ENCODE assay signal across 7 mouse cellular contexts in the genomic region with DNA sequence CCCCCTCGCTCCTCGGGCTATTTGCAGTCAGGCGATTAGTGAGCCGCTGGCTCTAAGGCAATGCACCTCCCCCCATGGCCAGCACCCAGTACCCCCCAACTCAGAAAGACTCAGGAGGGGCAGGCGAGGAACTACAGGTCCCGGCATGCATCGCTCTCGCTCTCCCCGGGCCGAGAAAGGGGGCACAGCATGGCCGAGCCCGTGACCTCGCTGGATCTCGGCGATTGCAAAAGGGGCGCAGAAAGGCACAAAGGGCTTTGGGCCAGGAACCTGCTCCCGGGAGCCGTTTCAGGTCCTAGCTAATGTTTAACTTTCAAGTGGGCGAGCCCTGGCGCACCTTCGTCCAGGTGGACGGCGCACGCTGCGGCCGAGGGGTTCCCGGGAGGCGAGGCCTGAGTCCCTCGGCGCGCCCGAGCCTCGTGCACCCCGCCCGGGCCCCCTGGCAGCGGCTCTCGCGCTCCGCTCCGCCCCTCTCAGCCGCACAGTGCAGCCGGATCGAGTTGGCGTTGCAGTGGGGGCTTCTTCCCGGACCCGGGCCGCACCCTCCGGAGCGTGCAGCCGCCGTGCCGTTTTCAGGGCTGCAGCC. TPM values are rescaled to one million over a fixed set of nuclear protein-coding genes. Genes with fewer than 3 reads are reported as not detected.
DNase-seq lines count a peak whose midpoint lies in the region; ATAC-seq and TF ChIP-seq lines count a peak whose summit lies in the region.

No protein-coding gene starts in this region.

- peak overlapping the region; percentile 97 for H3K4me3 ChIP-seq in hindbrain, postnatal 0 days (ENCODE audit: low read length)
- H3K4me3 ChIP-seq in limb, embryonic 15.5 days = peak overlapping the region; percentile 98
- peak overlapping the region; percentile 70 for H3K4me3 ChIP-seq in midbrain, embryonic 16.5 days (ENCODE audit: low read depth, low read length)
- peak overlapping the region; percentile 97 for H3K4me3 ChIP-seq in spleen, adult 2 months (ENCODE audit: extremely low read depth, insufficient read depth, insufficient read length)

- no peaks in the 10 kb centered on the region; the same call in none of the 2 replicates for H3K4me1 ChIP-seq in hindbrain, postnatal 0 days (ENCODE audit: insufficient read depth, low read length)
- peaks cover 24% of the 10 kb centered on the region for H3K4me1 ChIP-seq in limb, embryonic 15.5 days
- H3K4me1 ChIP-seq in midbrain, embryonic 16.5 days (ENCODE audit: control insufficient read depth, insufficient read depth, low read length) = peaks cover 17% of the 10 kb centered on the region
- 0 out of 2 replicates have a peak, but pooled peaks cover 3% of the 10 kb centered on the region for H3K4me1 ChIP-seq in spleen, adult 2 months (ENCODE audit: control insufficient read depth, insufficient read depth, insufficient read length)

- TF ChIP-seq POLR2A in spleen, adult 2 months (IDR thresholded peaks at IDR 0.05; ENCODE audit: low read depth, low read length) = no peak

- peak; percentile 83 for DNase-seq in cerebellum, adult 9-11 months
- peak; percentile 53 for DNase-seq in gastrocnemius, adult 18-20 months (ENCODE audit: low spot score)
- DNase-seq in hindbrain, postnatal 0 days (ENCODE audit: low spot score) = peak; percentile 81
- peak in 1 of 2 experiments; percentile 61 for DNase-seq in spleen, adult 2 months (ENCODE audit: low read depth in 1 of 2, low spot score in 2 of 2)

- H3K9me3 ChIP-seq in hindbrain, postnatal 0 days (ENCODE audit: low read length) = no peaks in the 10 kb centered on the region
- no peaks in the 10 kb centered on the region for H3K9me3 ChIP-seq in limb, embryonic 15.5 days
- no peaks in the 10 kb centered on the region for H3K9me3 ChIP-seq in midbrain, embryonic 16.5 days (replicated peaks; ENCODE audit: control insufficient read depth, low read length, poor library complexity, severe bottlenecking)

- no peak for TF ChIP-seq CTCF in hindbrain, postnatal 0 days (IDR thresholded peaks at IDR 0.05; ENCODE audit: low read depth)
- TF ChIP-seq CTCF in spleen, adult 2 months (IDR thresholded peaks at IDR 0.05; ENCODE audit: extremely low read depth, insufficient read depth, insufficient read length, insufficient replicate concordance) = no peak

- H3K27ac ChIP-seq in hindbrain, postnatal 0 days = peak overlapping the region; percentile 90
- H3K27ac ChIP-seq in limb, embryonic 15.5 days = peak overlapping the region; percentile 94
- H3K27ac ChIP-seq in midbrain, embryonic 16.5 days (ENCODE audit: low read length) = peak overlapping the region; percentile 89
- H3K27ac ChIP-seq in spleen, adult 2 months (ENCODE audit: insufficient read depth, low read length) = peak overlapping the region; percentile 81

- peaks cover 29% of the 10 kb centered on the region for H3K36me3 ChIP-seq in hindbrain, postnatal 0 days (ENCODE audit: insufficient read depth, low read length)
- H3K36me3 ChIP-seq in limb, embryonic 15.5 days = peaks cover 37% of the 10 kb centered on the region
- peaks cover 26% of the 10 kb centered on the region for H3K36me3 ChIP-seq in midbrain, embryonic 16.5 days (ENCODE audit: control insufficient read depth, insufficient read depth, low read length)
- H3K36me3 ChIP-seq in spleen, adult 2 months (ENCODE audit: control insufficient read depth, insufficient read depth, low read length) = peaks cover 18% of the 10 kb centered on the region

- peak; percentile 21 for ATAC-seq in activated CD4-positive, CD25-positive, alpha-beta regulatory T cell, adult 4 months
- ATAC-seq in hindbrain, postnatal 0 days = peak; percentile 75
- peak; percentile 71 for ATAC-seq in limb, embryonic 15.5 days (ENCODE audit: insufficient number of reproducible peaks, low FRiP score, low TSS enrichment, low read depth)
- peak; percentile 80 for ATAC-seq in midbrain, embryonic 16.5 days

- H3K27me3 ChIP-seq in hindbrain, postnatal 0 days (ENCODE audit: insufficient read depth, low read length) = no peaks in the 10 kb centered on the region
- no peaks in the 10 kb centered on the region for H3K27me3 ChIP-seq in limb, embryonic 15.5 days
- no peaks in the 10 kb centered on the region for H3K27me3 ChIP-seq in midbrain, embryonic 16.5 days (ENCODE audit: control insufficient read depth, insufficient read depth, low read depth, low read length)
- no peaks in the 10 kb centered on the region for H3K27me3 ChIP-seq in spleen, adult 2 months (ENCODE audit: control insufficient read depth, insufficient read depth, low read length)

- peak overlapping the region; percentile 93 for H3K9ac ChIP-seq in hindbrain, postnatal 0 days (replicated peaks; ENCODE audit: low read length)
- H3K9ac ChIP-seq in limb, embryonic 15.5 days = peak overlapping the region; percentile 90
- peak overlapping the region; percentile 87 for H3K9ac ChIP-seq in midbrain, embryonic 16.5 days (ENCODE audit: low read depth, low read length)

- under 1% methylated on average over 51 of the region's 52 CpGs for WGBS in hindbrain, postnatal 0 days
- WGBS in limb, embryonic 15.5 days = under 1% methylated on average over 50 of the region's 52 CpGs
- under 1% methylated on average over 52 of the region's 52 CpGs for WGBS in midbrain, embryonic 16.5 days
- 1% methylated on average over 52 of the region's 52 CpGs for WGBS in spleen, adult 2 months

- peak overlapping the region; percentile 80 for H3K4me2 ChIP-seq in hindbrain, postnatal 0 days (ENCODE audit: low read depth, low read length)
- peak overlapping the region; percentile 80 for H3K4me2 ChIP-seq in limb, embryonic 15.5 days
- H3K4me2 ChIP-seq in midbrain, embryonic 16.5 days (ENCODE audit: low read length) = peak overlapping the region; percentile 87

RNA-seq across cellular contexts. Expression of a gene that starts 0.7 kb away (rescaled TPM):
- polyA plus RNA-seq in activated CD4-positive, CD25-positive, alpha-beta regulatory T cell, adult 4 months (2017; shearing (Covaris generic)) = 10 to 100 TPM; 47.6 to 76.7 TPM
- 100 to 1,000 TPM; 112 to 113 TPM for total RNA-seq in gastrocnemius, adult 18-20 months (2021)
- total RNA-seq in hindbrain, postnatal 0 days (2014; rRNA removed) = 161 and 164 TPM in 2 replicates
- polyA plus RNA-seq in hindbrain, postnatal 0 days (2015; fragmentation: Nextera tagmentation; extraction: Ambion mirVana) = 238 and 246 TPM in 2 replicates
- polyA plus RNA-seq in limb, embryonic 15.5 days (2015; fragmentation: Nextera tagmentation; extraction: Ambion mirVana) = 343 and 346 TPM in 2 replicates
- polyA plus RNA-seq in midbrain, embryonic 16.5 days (2015; fragmentation: Nextera tagmentation; extraction: Ambion mirVana) = 357 and 394 TPM in 2 replicates
- 46.3 and 60.3 TPM in 2 replicates for polyA plus RNA-seq in spleen, adult 2 months (2012; rRNA removed)

RNA-seq across cellular contexts. Expression of a gene that starts 13.1 kb away (rescaled TPM):
- 10 to 100 TPM; 17.6 to 20.6 TPM for polyA plus RNA-seq in activated CD4-positive, CD25-positive, alpha-beta regulatory T cell, adult 4 months (2017; shearing (Covaris generic))
- 10 to 100 TPM; 16.4 to 19.9 TPM for total RNA-seq in gastrocnemius, adult 18-20 months (2021)
- total RNA-seq in hindbrain, postnatal 0 days (2014; rRNA removed) = 33.7 and 80.8 TPM in 2 replicates
- 34.0 and 34.1 TPM in 2 replicates for polyA plus RNA-seq in hindbrain, postnatal 0 days (2015; fragmentation: Nextera tagmentation; extraction: Ambion mirVana)
- polyA plus RNA-seq in limb, embryonic 15.5 days (2015; fragmentation: Nextera tagmentation; extraction: Ambion mirVana) = 31.0 and 31.8 TPM in 2 replicates
- 46.4 and 48.8 TPM in 2 replicates for polyA plus RNA-seq in midbrain, embryonic 16.5 days (2015; fragmentation: Nextera tagmentation; extraction: Ambion mirVana)
- 23.0 and 32.6 TPM in 2 replicates for polyA plus RNA-seq in spleen, adult 2 months (2012; rRNA removed)

RNA-seq across cellular contexts. Expression of a gene that starts 38.7 kb away (rescaled TPM):
- 1 to 10 TPM; 2.9 to 3.6 TPM for polyA plus RNA-seq in activated CD4-positive, CD25-positive, alpha-beta regulatory T cell, adult 4 months (2017; shearing (Covaris generic))
- 1 to 10 TPM; 1.2 to 1.7 TPM for total RNA-seq in gastrocnemius, adult 18-20 months (2021)
- total RNA-seq in hindbrain, postnatal 0 days (2014; rRNA removed) = 8.4 and 13.5 TPM in 2 replicates
- polyA plus RNA-seq in hindbrain, postnatal 0 days (2015; fragmentation: Nextera tagmentation; extraction: Ambion mirVana) = 9.8 and 10.8 TPM in 2 replicates
- 5.0 and 5.4 TPM in 2 replicates for polyA plus RNA-seq in limb, embryonic 15.5 days (2015; fragmentation: Nextera tagmentation; extraction: Ambion mirVana)
- polyA plus RNA-seq in midbrain, embryonic 16.5 days (2015; fragmentation: Nextera tagmentation; extraction: Ambion mirVana) = 10.7 and 13.6 TPM in 2 replicates
- polyA plus RNA-seq in spleen, adult 2 months (2012; rRNA removed) = 0.28 and 0.35 TPM in 2 replicates

Comparison
In these comparisons a context has a peak if more than half of its experiments do, and no peak if none do; other contexts are left out.
1. ATAC-seq: peak in every context shown above with its lines; median percentile 80 in midbrain, embryonic 16.5 days; 75 in hindbrain, postnatal 0 days; 71 in limb, embryonic 15.5 days; 21 in activated CD4-positive, CD25-positive, alpha-beta regulatory T cell, adult 4 months.